Comparison of ENCODE assay signal across 8 mouse cellular contexts in the genomic region with DNA sequence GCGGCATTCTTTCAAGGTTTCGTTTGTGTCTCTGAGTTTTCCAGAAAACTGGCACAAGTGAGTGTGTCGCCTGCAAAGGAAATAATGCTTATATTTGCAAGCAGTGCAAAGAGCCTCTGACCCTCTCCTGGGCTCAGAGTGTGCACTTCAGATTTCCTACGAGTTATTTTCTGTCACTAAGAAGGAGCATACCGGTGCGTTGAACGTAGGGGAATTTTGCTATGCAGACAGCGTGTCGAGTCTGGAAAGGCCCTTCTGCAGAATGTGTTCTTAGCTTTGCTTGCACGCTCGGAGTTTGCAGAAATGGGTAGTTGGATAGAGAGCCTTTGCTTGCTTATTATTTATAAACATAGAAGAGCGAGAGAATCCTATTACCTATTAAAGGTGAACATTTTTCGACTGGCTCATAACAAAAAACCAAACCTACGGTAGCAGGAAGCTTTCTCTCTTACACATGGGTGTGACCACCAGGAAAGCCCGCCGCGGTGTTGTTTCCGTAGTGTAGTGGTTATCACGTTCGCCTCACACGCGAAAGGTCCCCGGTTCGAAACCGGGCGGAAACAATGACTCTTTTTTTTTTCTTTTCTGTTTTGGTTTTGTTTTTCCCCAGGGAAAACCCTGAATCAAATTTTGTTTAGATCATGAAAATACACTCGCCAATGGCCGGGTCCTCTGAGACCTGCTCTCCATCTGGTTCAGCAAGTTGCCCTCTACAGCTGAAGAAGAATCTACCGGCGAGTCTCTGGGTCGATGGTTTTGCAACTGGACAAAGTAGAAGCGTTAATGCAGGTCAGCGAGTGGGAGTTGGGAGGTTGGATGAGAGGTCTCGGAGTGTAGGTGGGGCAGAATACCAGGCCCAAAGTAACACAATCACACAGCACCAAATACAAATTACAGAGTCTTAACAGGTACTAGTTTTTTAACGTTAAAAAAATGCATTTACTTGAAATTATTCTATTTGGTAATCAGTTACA. TPM values are rescaled to one million over a fixed set of nuclear protein-coding genes. Genes with fewer than 3 reads are reported as not detected.
DNase-seq lines count a peak whose midpoint lies in the region; ATAC-seq and TF ChIP-seq lines count a peak whose summit lies in the region.

No protein-coding gene starts in this region.

- TF ChIP-seq EP300 in ES-Bruce4 (IDR thresholded peaks at IDR 0.05; ENCODE audit: insufficient read depth, low read depth, low read length) = no peak
- TF ChIP-seq EP300 in liver, postnatal 0 days (IDR thresholded peaks at IDR 0.05; ENCODE audit: low read depth) = peak; percentile 77

- H3K4me2 ChIP-seq in forebrain, embryonic 16.5 days (ENCODE audit: low read length) = peak overlapping the region; percentile 48
- H3K4me2 ChIP-seq in liver, postnatal 0 days (ENCODE audit: low read depth, low read length) = peak overlapping the region; percentile 73
- peak overlapping the region; percentile 38 for H3K4me2 ChIP-seq in neural tube, embryonic 14.5 days (ENCODE audit: low read depth, low read length)

- H3K36me3 ChIP-seq in ES-Bruce4 (ENCODE audit: control insufficient read depth, insufficient read depth, low read length, poor library complexity, severe bottlenecking) = no peaks in the 10 kb centered on the region
- no peaks in the 10 kb centered on the region for H3K36me3 ChIP-seq in forebrain, embryonic 16.5 days (ENCODE audit: control insufficient read depth, insufficient read depth)
- no peaks in the 10 kb centered on the region for H3K36me3 ChIP-seq in liver, postnatal 0 days (replicated peaks; ENCODE audit: insufficient read depth, low read length)
- H3K36me3 ChIP-seq in neural tube, embryonic 14.5 days (ENCODE audit: control insufficient read depth, insufficient read depth, low read length) = no peaks in the 10 kb centered on the region

- no peak for TF ChIP-seq POLR2A in ES-Bruce4 (IDR thresholded peaks at IDR 0.05; ENCODE audit: insufficient read depth, low read length)

- H3K4me1 ChIP-seq in ES-Bruce4 (ENCODE audit: control insufficient read depth, insufficient read depth, low read length) = no peaks in the 10 kb centered on the region
- H3K4me1 ChIP-seq in forebrain, embryonic 16.5 days (replicated peaks; ENCODE audit: control insufficient read depth, insufficient read depth, low read length) = peaks cover 15% of the 10 kb centered on the region
- H3K4me1 ChIP-seq in liver, postnatal 0 days (ENCODE audit: insufficient read depth) = peaks cover 7% of the 10 kb centered on the region
- H3K4me1 ChIP-seq in neural tube, embryonic 14.5 days (ENCODE audit: control insufficient read depth, insufficient read depth, low read length) = no peaks in the 10 kb centered on the region

- H3K9ac ChIP-seq in ES-Bruce4 (ENCODE audit: low read depth, poor library complexity, severe bottlenecking) = peak overlapping the region; percentile 46
- H3K9ac ChIP-seq in forebrain, embryonic 16.5 days (replicated peaks; ENCODE audit: low read depth, low read length) = peak overlapping the region; percentile 41
- H3K9ac ChIP-seq in liver, postnatal 0 days (replicated peaks) = peak overlapping the region; percentile 72
- peak overlapping the region; percentile 34; the same call in 1 of the 2 replicates for H3K9ac ChIP-seq in neural tube, embryonic 14.5 days (replicated peaks; ENCODE audit: low read depth, low read length)

- peak overlapping the region; percentile 68 for H3K4me3 ChIP-seq in ES-Bruce4 (ENCODE audit: low read depth, low read length)
- H3K4me3 ChIP-seq in forebrain, embryonic 16.5 days (replicated peaks; ENCODE audit: low read length) = peak overlapping the region; percentile 47
- peak overlapping the region; percentile 62 for H3K4me3 ChIP-seq in liver, postnatal 0 days (ENCODE audit: low read depth, low read length)
- peak overlapping the region; percentile 31 for H3K4me3 ChIP-seq in neural tube, embryonic 14.5 days (ENCODE audit: low read depth, low read length)

- no peak overlapping the region for H3K27ac ChIP-seq in ES-Bruce4 (ENCODE audit: insufficient read depth, low read length)
- peak overlapping the region; percentile 24 for H3K27ac ChIP-seq in forebrain, embryonic 16.5 days (ENCODE audit: low read length)
- peak overlapping the region; percentile 66 for H3K27ac ChIP-seq in liver, postnatal 0 days (ENCODE audit: low read depth)
- H3K27ac ChIP-seq in neural tube, embryonic 14.5 days (ENCODE audit: low read depth, low read length) = no peak overlapping the region

- peak; percentile 43 to 75 for DNase-seq in cerebellum, adult 18-20 months
- peak; percentile 59 for DNase-seq in heart, postnatal 25 days (ENCODE audit: low spot score)
- peak; percentile 73 to 93 for DNase-seq in layer of hippocampus, adult 18-20 months (ENCODE audit: low spot score in 2 of 2)
- peak; percentile 91 for DNase-seq in liver, postnatal 0 days
- DNase-seq in thymus, adult 18-20 months = peak; percentile 56 to 66

- intact Hi-C loops in heart, postnatal 25 days (cut with DNase I) = loop anchor here (5.0 to 10.0 kb wide), 4 partner anchors 172 to 1501 kb away; no protein-coding TSS in a partner anchor

- 1% methylated on average over 35 of the region's 35 CpGs for WGBS in forebrain, embryonic 16.5 days
- 1% methylated on average over 35 of the region's 35 CpGs for WGBS in liver, postnatal 0 days (ENCODE audit: insufficient replicate concordance)
- 1% methylated on average over 35 of the region's 35 CpGs for WGBS in neural tube, embryonic 14.5 days

- H3K27me3 ChIP-seq in ES-Bruce4 (ENCODE audit: control insufficient read depth, insufficient read depth, low read length, poor library complexity, severe bottlenecking) = no peaks in the 10 kb centered on the region
- H3K27me3 ChIP-seq in forebrain, embryonic 16.5 days (replicated peaks; ENCODE audit: control insufficient read depth, insufficient read depth, low read length) = 0 out of 2 replicates have a peak, but pooled peaks cover 2% of the 10 kb centered on the region
- H3K27me3 ChIP-seq in liver, postnatal 0 days (ENCODE audit: insufficient read depth, low read length) = no peaks in the 10 kb centered on the region
- H3K27me3 ChIP-seq in neural tube, embryonic 14.5 days (ENCODE audit: control insufficient read depth, insufficient read depth, low read length) = peaks cover 3% of the 10 kb centered on the region; the same call in 1 of the 2 replicates

- ATAC-seq in forebrain, embryonic 16.5 days = peak; percentile 62
- ATAC-seq in liver, postnatal 0 days = peak; percentile 50
- ATAC-seq in neural tube, embryonic 14.5 days (ENCODE audit: low read depth) = peak; percentile 62

- H3K9me3 ChIP-seq in ES-Bruce4 (replicated peaks; ENCODE audit: control insufficient read depth, insufficient read depth, low read length, poor library complexity, severe bottlenecking) = no peaks in the 10 kb centered on the region
- no peaks in the 10 kb centered on the region for H3K9me3 ChIP-seq in forebrain, embryonic 16.5 days (ENCODE audit: control insufficient read depth, low read length)
- no peaks in the 10 kb centered on the region for H3K9me3 ChIP-seq in liver, postnatal 0 days (ENCODE audit: low read length)
- no peaks in the 10 kb centered on the region for H3K9me3 ChIP-seq in neural tube, embryonic 14.5 days (ENCODE audit: control insufficient read depth, low read length)

- TF ChIP-seq CTCF in ES-Bruce4 (IDR thresholded peaks at IDR 0.05; ENCODE audit: low read depth, low read length) = no peak
- TF ChIP-seq CTCF in liver, postnatal 0 days (IDR thresholded peaks at IDR 0.05; ENCODE audit: low read depth) = no peak

RNA-seq across cellular contexts. Expression of gene Hist1h2ah, which starts 9.0 kb away (rescaled TPM):
- polyA plus RNA-seq in ES-Bruce4 (2011; ENCODE audit: insufficient read depth, insufficient read length, low read depth, missing spikeins) = 13.0 and 17.2 TPM in 2 replicates
- not detected in 2 replicates for polyA plus RNA-seq in forebrain, embryonic 16.5 days (2015; fragmentation: Nextera tagmentation; extraction: Ambion mirVana)
- 10 to 100 TPM; 32.9 to 34.9 TPM for total RNA-seq in heart, postnatal 25 days (2021)
- total RNA-seq in layer of hippocampus, adult 18-20 months (2021) = 10 to 100 TPM in 1 of 2 experiments, 1 to 10 TPM in 1; 4.9 to 45.9 TPM
- 8.6 and 9.9 TPM in 2 replicates for polyA plus RNA-seq in liver, postnatal 0 days (2015; fragmentation: Nextera tagmentation; extraction: Ambion mirVana)
- not detected in 2 replicates for polyA plus RNA-seq in neural tube, embryonic 14.5 days (2014; fragmentation: Nextera tagmentation; extraction: Ambion mirVana)

RNA-seq across cellular contexts. Expression of gene Hist1h2bk, which starts 9.3 kb away (rescaled TPM):
- 54.4 and 58.6 TPM in 2 replicates for polyA plus RNA-seq in ES-Bruce4 (2011; ENCODE audit: insufficient read depth, insufficient read length, low read depth, missing spikeins)
- 3.3 TPM in 1 of 2 replicates, not detected in the other for polyA plus RNA-seq in forebrain, embryonic 16.5 days (2015; fragmentation: Nextera tagmentation; extraction: Ambion mirVana)
- total RNA-seq in heart, postnatal 25 days (2021) = 10 to 100 TPM; 17.2 to 23.4 TPM
- 10 to 100 TPM; 11.4 to 16.1 TPM for total RNA-seq in layer of hippocampus, adult 18-20 months (2021)
- polyA plus RNA-seq in liver, postnatal 0 days (2015; fragmentation: Nextera tagmentation; extraction: Ambion mirVana) = 1.7 and 2.2 TPM in 2 replicates
- 0.98 TPM in 1 of 2 replicates, not detected in the other for polyA plus RNA-seq in neural tube, embryonic 14.5 days (2014; fragmentation: Nextera tagmentation; extraction: Ambion mirVana)

RNA-seq across cellular contexts. Expression of gene Hist1h4i, which starts 14.8 kb away (rescaled TPM):
- polyA plus RNA-seq in ES-Bruce4 (2011; ENCODE audit: insufficient read depth, insufficient read length, low read depth, missing spikeins) = 5.6 and 6.5 TPM in 2 replicates
- polyA plus RNA-seq in forebrain, embryonic 16.5 days (2015; fragmentation: Nextera tagmentation; extraction: Ambion mirVana) = 14.0 and 14.5 TPM in 2 replicates
- 10 to 100 TPM; 17.8 to 19.0 TPM for total RNA-seq in heart, postnatal 25 days (2021)
- 10 to 100 TPM; 65.4 to 84.2 TPM for total RNA-seq in layer of hippocampus, adult 18-20 months (2021)
- 18.0 and 18.3 TPM in 2 replicates for polyA plus RNA-seq in liver, postnatal 0 days (2015; fragmentation: Nextera tagmentation; extraction: Ambion mirVana)
- polyA plus RNA-seq in neural tube, embryonic 14.5 days (2014; fragmentation: Nextera tagmentation; extraction: Ambion mirVana) = 5.7 and 5.8 TPM in 2 replicates

RNA-seq across cellular contexts. Expression of gene Hist1h2ag, which starts 16.4 kb away (rescaled TPM):
- 6.3 and 7.9 TPM in 2 replicates for polyA plus RNA-seq in ES-Bruce4 (2011; ENCODE audit: insufficient read depth, insufficient read length, low read depth, missing spikeins)
- polyA plus RNA-seq in forebrain, embryonic 16.5 days (2015; fragmentation: Nextera tagmentation; extraction: Ambion mirVana) = 8.5 and 13.4 TPM in 2 replicates
- total RNA-seq in heart, postnatal 25 days (2021) = 10 to 100 TPM in 1 of 2 experiments, 1 to 10 TPM in 1; 7.9 to 12.1 TPM
- total RNA-seq in layer of hippocampus, adult 18-20 months (2021) = 10 to 100 TPM in 1 of 2 experiments, 1 to 10 TPM in 1; 7.8 to 10.3 TPM
- 7.4 and 9.4 TPM in 2 replicates for polyA plus RNA-seq in liver, postnatal 0 days (2015; fragmentation: Nextera tagmentation; extraction: Ambion mirVana)
- 2.9 and 3.8 TPM in 2 replicates for polyA plus RNA-seq in neural tube, embryonic 14.5 days (2014; fragmentation: Nextera tagmentation; extraction: Ambion mirVana)

RNA-seq across cellular contexts. Expression of gene Hist1h2bj, which starts 16.7 kb away (rescaled TPM):
- polyA plus RNA-seq in ES-Bruce4 (2011; ENCODE audit: insufficient read depth, insufficient read length, low read depth, missing spikeins) = 14.6 and 19.9 TPM in 2 replicates
- 2.1 and 3.1 TPM in 2 replicates for polyA plus RNA-seq in forebrain, embryonic 16.5 days (2015; fragmentation: Nextera tagmentation; extraction: Ambion mirVana)
- 10 to 100 TPM in 1 of 2 experiments, 1 to 10 TPM in 1; 5.6 to 14.3 TPM for total RNA-seq in heart, postnatal 25 days (2021)
- total RNA-seq in layer of hippocampus, adult 18-20 months (2021) = 10 to 100 TPM in 1 of 2 experiments, 1 to 10 TPM in 1; 8.3 to 13.2 TPM
- polyA plus RNA-seq in liver, postnatal 0 days (2015; fragmentation: Nextera tagmentation; extraction: Ambion mirVana) = 5.1 and 5.3 TPM in 2 replicates
- 1.4 and 1.9 TPM in 2 replicates for polyA plus RNA-seq in neural tube, embryonic 14.5 days (2014; fragmentation: Nextera tagmentation; extraction: Ambion mirVana)

Comparison
In these comparisons a context has a peak if more than half of its experiments do, and no peak if none do; other contexts are left out.
1. H3K27ac ChIP-seq: peak in forebrain, embryonic 16.5 days (single experiment) and liver, postnatal 0 days (single experiment); none in ES-Bruce4 (single experiment) and neural tube, embryonic 14.5 days (single experiment).
2. RNA of gene Hist1h2bk, which starts 9.3 kb away (polyA plus RNA-seq): 54.4 to 58.6 TPM in ES-Bruce4; 3.3 TPM in forebrain, embryonic 16.5 days, 1.7 to 2.2 TPM in liver, postnatal 0 days and 0.98 TPM in neural tube, embryonic 14.5 days; every median in the first group is over 10 times any median in the second.
3. Peak in every context shown above with its lines, with median percentiles within 50 percentile points of each other: H3K4me3 ChIP-seq, H3K9ac ChIP-seq, DNase-seq, ATAC-seq and H3K4me2 ChIP-seq.